Mouse (Mus musculus): ENCODE results near the gene Rras2.

The Rras2 gene

GRCm38 (mm10) chr7:114071851-114072616, 45.5 kb downstream of the Rras2 start:
- DNase-seq (ENCODE audit: low spot score) = no peak

- DNase-seq (ENCODE audit: low spot score) = no peak
These were observed 46.2 kb downstream of the Rras2 start for GRCm38 (mm10) chr7:114071395-114071794.

- DNase-seq (ENCODE audit: low spot score) = no peak
These were observed 47.1 kb downstream of the Rras2 start for GRCm38 (mm10) chr7:114070458-114070840.

GRCm38 (mm10) chr7:114069726-114070457, 47.7 kb downstream of the Rras2 start:
- no peak for DNase-seq (ENCODE audit: low spot score)

GRCm38 (mm10) chr7:114068956-114069533, 48.5 kb downstream of the Rras2 start:
- no peak for DNase-seq (ENCODE audit: low spot score)

- peak; percentile 88 for DNase-seq (ENCODE audit: low spot score)
These were observed 50.9 kb downstream of the Rras2 start for GRCm38 (mm10) chr7:114066529-114067178.

GRCm38 (mm10) chr7:114065407-114066185, 52.0 kb downstream of the Rras2 start:
- DNase-seq (ENCODE audit: low spot score) = no peak

GRCm38 (mm10) chr7:114063966-114064365, 53.6 kb downstream of the Rras2 start:
- DNase-seq (ENCODE audit: low spot score) = no peak

GRCm38 (mm10) chr7:114063534-114063933, 54.0 kb downstream of the Rras2 start:
- no peak for DNase-seq (ENCODE audit: low spot score)

GRCm38 (mm10) chr7:114062451-114062850, 55.1 kb downstream of the Rras2 start:
- no peak for DNase-seq (ENCODE audit: low spot score)

- DNase-seq (ENCODE audit: low spot score) = no peak
These were observed 57.1 kb downstream of the Rras2 start for GRCm38 (mm10) chr7:114060445-114060844.

GRCm38 (mm10) chr7:114058927-114059441, 58.6 kb downstream of the Rras2 start:
- DNase-seq (ENCODE audit: low spot score) = no peak

GRCm38 (mm10) chr7:114058166-114058565, 59.4 kb downstream of the Rras2 start:
- no peak for DNase-seq (ENCODE audit: low spot score)

GRCm38 (mm10) chr7:114053720-114054119, 63.9 kb downstream of the Rras2 start:
- no peak for DNase-seq (ENCODE audit: low spot score)

GRCm38 (mm10) chr7:114045814-114046213, 71.8 kb downstream of the Rras2 start:
- no peak for DNase-seq (ENCODE audit: low spot score)

- no peak for DNase-seq (ENCODE audit: low spot score)
These were observed 73.5 kb downstream of the Rras2 start for GRCm38 (mm10) chr7:114043929-114044549.

GRCm38 (mm10) chr7:114042973-114043928, 74.3 kb downstream of the Rras2 start:
- no peak for DNase-seq (ENCODE audit: low spot score)

- no peak for DNase-seq (ENCODE audit: low spot score)
These were observed 76.2 kb downstream of the Rras2 start for GRCm38 (mm10) chr7:114041349-114041748.

GRCm38 (mm10) chr7:114037237-114037636, 80.3 kb downstream of the Rras2 start:
- no peak for DNase-seq (ENCODE audit: low spot score)

- no peak for DNase-seq (ENCODE audit: low spot score)
These were observed 88.0 kb downstream of the Rras2 start for GRCm38 (mm10) chr7:114029596-114029995.

Measured in layer of hippocampus, adult 9-10 months (tissue).